In genomic region chr14:74835010-74835409, GRCm38 (mm10) we compare ENCODE assay signal across 11 mouse cellular contexts.
DNase-seq lines count a peak whose midpoint lies in the region; ATAC-seq lines count a peak whose summit lies in the region.
"Had no signal": no experiment of that assay in that cellular context is flagged by ENCODE, and none has a peak within 500 bp of the region (broad histone marks: within the 10 kb centered on the region; RNA-seq: fewer than 3 reads in every experiment).

No protein-coding gene starts in this region.

- no peak overlapping the region for H3K9ac ChIP-seq in midbrain, embryonic 11.5 days (ENCODE audit: low read length)
- H3K9ac ChIP-seq in embryonic facial prominence, embryonic 14.5 days (ENCODE audit: low read depth, low read length), result no peak overlapping the region
- H3K9ac ChIP-seq: forebrain, embryonic 15.5 days had no signal

- intact Hi-C loops in left cerebral cortex, postnatal 25 days (cut with DNase I), result no loop called here

- no peaks in the 10 kb centered on the region for H3K36me3 ChIP-seq in heart, embryonic 10.5 days
- H3K36me3 ChIP-seq in midbrain, embryonic 11.5 days (ENCODE audit: control insufficient read depth, insufficient read depth, low read length), result no peaks in the 10 kb centered on the region
- H3K36me3 ChIP-seq in midbrain, embryonic 10.5 days, result no peaks in the 10 kb centered on the region
- H3K36me3 ChIP-seq in embryonic facial prominence, embryonic 14.5 days (ENCODE audit: control insufficient read depth, insufficient read depth, low read length), result no peaks in the 10 kb centered on the region
- no peaks in the 10 kb centered on the region for H3K36me3 ChIP-seq in splenic B cell, adult 2 months (ENCODE audit: control insufficient read depth, insufficient read depth, low read length, poor library complexity, severe bottlenecking)
- H3K36me3 ChIP-seq: forebrain, embryonic 15.5 days; limb, embryonic 10.5 days had no signal

- no peaks in the 10 kb centered on the region for H3K27me3 ChIP-seq in heart, embryonic 10.5 days (ENCODE audit: insufficient read depth, poor library complexity, severe bottlenecking)
- no peaks in the 10 kb centered on the region for H3K27me3 ChIP-seq in midbrain, embryonic 11.5 days (ENCODE audit: control insufficient read depth, insufficient read depth, low read length)
- no peaks in the 10 kb centered on the region for H3K27me3 ChIP-seq in midbrain, embryonic 10.5 days (ENCODE audit: low read depth, poor library complexity, severe bottlenecking)
- no peaks in the 10 kb centered on the region for H3K27me3 ChIP-seq in embryonic facial prominence, embryonic 14.5 days (replicated peaks; ENCODE audit: control insufficient read depth, insufficient read depth, low read length)
- no peaks in the 10 kb centered on the region for H3K27me3 ChIP-seq in splenic B cell, adult 2 months (ENCODE audit: control insufficient read depth, insufficient read depth, low read length, poor library complexity, severe bottlenecking)
- H3K27me3 ChIP-seq: forebrain, embryonic 15.5 days had no signal

- H3K27ac ChIP-seq in heart, embryonic 10.5 days, result peak overlapping the region; percentile 62
- H3K27ac ChIP-seq in midbrain, embryonic 11.5 days (ENCODE audit: low read depth, low read length), result no peak overlapping the region
- H3K27ac ChIP-seq in midbrain, embryonic 10.5 days (replicated peaks), result no peak overlapping the region
- H3K27ac ChIP-seq in embryonic facial prominence, embryonic 14.5 days (replicated peaks; ENCODE audit: low read depth, low read length), result no peak overlapping the region
- H3K27ac ChIP-seq: forebrain, embryonic 15.5 days; limb, embryonic 10.5 days had no signal

- WGBS in heart, embryonic 10.5 days, result 51% methylated on average over 1 of the region's 1 CpGs
- 65% methylated on average over 1 of the region's 1 CpGs for WGBS in midbrain, embryonic 11.5 days
- whole genome bisulfite sequencing in midbrain, embryonic 10.5 days, result 56% methylated on average over 1 of the region's 1 CpGs
- WGBS in embryonic facial prominence, embryonic 14.5 days, result 71% methylated on average over 1 of the region's 1 CpGs

- no peak for DNase-seq in heart, embryonic 10.5 days (ENCODE audit: low spot score)
- DNase-seq in heart, postnatal 4 days, result no peak
- no peak for DNase-seq in midbrain, embryonic 11.5 days (ENCODE audit: low spot score, missing footprints)
- DNase-seq in midbrain, embryonic 10.5 days (ENCODE audit: low spot score), result no peak
- no peak for DNase-seq in embryonic facial prominence, embryonic 14.5 days (ENCODE audit: low spot score)
- DNase-seq in splenic B cell, adult 2 months (ENCODE audit: low read depth, low spot score), result peak; percentile 20
- DNase-seq in left cerebral cortex, postnatal 25 days (ENCODE audit: low spot score in 2 of 2), result no peak
- DNase-seq in cerebellum, adult 11 months, result no peak
- DNase-seq: embryo, embryonic 11 days had no signal

- no peaks in the 10 kb centered on the region for H3K9me3 ChIP-seq in heart, embryonic 10.5 days
- H3K9me3 ChIP-seq in midbrain, embryonic 11.5 days (ENCODE audit: control insufficient read depth, low read length), result no peaks in the 10 kb centered on the region
- H3K9me3 ChIP-seq in midbrain, embryonic 10.5 days (replicated peaks), result no peaks in the 10 kb centered on the region
- H3K9me3 ChIP-seq in embryonic facial prominence, embryonic 14.5 days (ENCODE audit: control insufficient read depth, low read length), result no peaks in the 10 kb centered on the region
- H3K9me3 ChIP-seq: forebrain, embryonic 15.5 days; limb, embryonic 10.5 days had no signal

- no peak overlapping the region for H3K4me2 ChIP-seq in midbrain, embryonic 11.5 days
- H3K4me2 ChIP-seq in embryonic facial prominence, embryonic 14.5 days (ENCODE audit: low read depth, low read length), result no peak overlapping the region
- H3K4me2 ChIP-seq: forebrain, embryonic 15.5 days had no signal

- H3K4me1 ChIP-seq in heart, embryonic 10.5 days, result peaks cover 45% of the 10 kb centered on the region
- H3K4me1 ChIP-seq in midbrain, embryonic 11.5 days (ENCODE audit: control insufficient read depth, insufficient read depth, low read length), result no peaks in the 10 kb centered on the region
- H3K4me1 ChIP-seq in midbrain, embryonic 10.5 days, result peaks cover 18% of the 10 kb centered on the region; the same call in 1 of the 2 replicates
- no peaks in the 10 kb centered on the region for H3K4me1 ChIP-seq in embryonic facial prominence, embryonic 14.5 days (ENCODE audit: control insufficient read depth, insufficient read depth, low read length)
- H3K4me1 ChIP-seq: forebrain, embryonic 15.5 days had no signal

- no peak overlapping the region for H3K4me3 ChIP-seq in heart, embryonic 10.5 days
- no peak overlapping the region for H3K4me3 ChIP-seq in midbrain, embryonic 11.5 days (ENCODE audit: low read depth, low read length)
- no peak overlapping the region for H3K4me3 ChIP-seq in midbrain, embryonic 10.5 days
- no peak overlapping the region for H3K4me3 ChIP-seq in embryonic facial prominence, embryonic 14.5 days (ENCODE audit: low read depth, low read length)
- H3K4me3 ChIP-seq: forebrain, embryonic 15.5 days; limb, embryonic 10.5 days had no signal

- ATAC-seq in midbrain, embryonic 11.5 days (ENCODE audit: low FRiP score), result peak; percentile 46; the same call in 1 of the 2 replicates
- 0 out of 2 replicates have a peak, but pooled peaks have one; percentile 12 for ATAC-seq in embryonic facial prominence, embryonic 14.5 days (ENCODE audit: low read depth)
- ATAC-seq: forebrain, embryonic 15.5 days had no signal
